Mouse (Mus musculus): ENCODE data around the gene Frat2. TPM values are rescaled to one million over a fixed set of nuclear protein-coding genes. Genes with fewer than 3 reads are reported as not detected.

The Frat2 gene
- polyA plus RNA-seq, 1 experiment = 14.6 TPM

GRCm38 (mm10) chr19:41842196-41842595, 5.7 kb downstream of the Frat2 start:
- DNase-seq (ENCODE audit: low read depth) = no peak
- TF ChIP-seq POLR2A (IDR thresholded peaks at IDR 0.05; ENCODE audit: borderline replicate concordance, extremely low read depth, insufficient read depth, insufficient read length, poor library complexity, severe bottlenecking) (no peak), CTCF (IDR thresholded peaks at IDR 0.05; ENCODE audit: borderline replicate concordance, extremely low read depth, insufficient read depth, insufficient read length) (no peak)

DNA sequence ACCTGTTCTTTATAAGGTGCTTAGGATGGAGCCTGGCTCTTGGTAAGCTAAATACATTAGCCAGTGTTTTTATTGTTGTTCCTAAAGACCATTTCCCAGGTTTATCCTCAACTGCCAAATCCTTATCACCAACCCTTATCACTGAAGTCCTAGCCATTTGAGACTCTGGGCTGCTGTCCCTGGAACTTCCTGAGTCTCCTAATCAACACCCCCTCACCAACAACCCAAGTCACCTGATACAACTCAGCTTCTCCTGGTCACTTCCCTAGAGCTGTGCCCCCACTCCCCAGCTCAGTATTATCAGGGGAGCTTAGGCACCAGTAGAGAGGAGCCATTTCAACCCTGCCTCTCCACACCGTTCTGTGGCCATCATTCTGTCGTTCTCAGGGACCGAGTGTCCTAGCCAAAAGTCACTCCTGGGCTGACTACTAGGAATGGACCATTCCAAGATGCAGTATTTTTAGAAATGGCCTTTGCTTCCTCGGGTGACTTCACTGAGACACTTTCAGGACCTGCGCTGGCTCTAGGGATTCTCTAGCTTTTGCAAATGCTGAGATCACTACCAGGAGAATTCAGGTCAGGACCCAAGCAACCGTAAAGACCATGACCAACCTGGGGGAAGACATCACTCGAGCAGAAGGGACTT, 6.7 kb downstream of the Frat2 start:
- TF ChIP-seq CTCF (IDR thresholded peaks at IDR 0.05; ENCODE audit: borderline replicate concordance, extremely low read depth, insufficient read depth, insufficient read length) = no peak
- no peak for TF ChIP-seq POLR2A (IDR thresholded peaks at IDR 0.05; ENCODE audit: borderline replicate concordance, extremely low read depth, insufficient read depth, insufficient read length, poor library complexity, severe bottlenecking)
- no peak for DNase-seq (ENCODE audit: low read depth)

GRCm38 (mm10) chr19:41839685-41840084, 8.2 kb downstream of the Frat2 start:
- TF ChIP-seq POLR2A (IDR thresholded peaks at IDR 0.05; ENCODE audit: borderline replicate concordance, extremely low read depth, insufficient read depth, insufficient read length, poor library complexity, severe bottlenecking) (no peak), CTCF (IDR thresholded peaks at IDR 0.05; ENCODE audit: borderline replicate concordance, extremely low read depth, insufficient read depth, insufficient read length) (no peak)
- no peak for DNase-seq (ENCODE audit: low read depth)

DNA sequence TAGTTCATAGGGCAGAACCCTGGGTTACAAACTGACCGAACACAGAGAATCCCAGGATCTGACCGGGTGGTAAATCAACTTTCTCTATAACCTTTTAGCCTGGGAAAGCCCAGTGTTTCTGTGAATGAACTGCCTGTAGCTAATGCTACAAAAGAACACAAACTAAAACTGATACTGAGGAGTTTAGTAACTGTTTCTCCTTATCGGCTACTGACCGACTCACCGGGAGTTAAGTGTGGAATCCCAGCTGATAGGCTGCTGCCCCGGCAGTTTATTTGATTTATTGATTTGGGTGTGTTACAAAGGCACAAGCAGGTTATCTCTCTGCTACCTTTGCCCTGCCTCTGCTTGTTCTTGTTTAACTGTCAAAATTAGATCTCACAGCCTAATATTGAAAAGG, 9.1 kb downstream of the Frat2 start:
- no peak for TF ChIP-seq CTCF (IDR thresholded peaks at IDR 0.05; ENCODE audit: borderline replicate concordance, extremely low read depth, insufficient read depth, insufficient read length)
- TF ChIP-seq POLR2A (IDR thresholded peaks at IDR 0.05; ENCODE audit: borderline replicate concordance, extremely low read depth, insufficient read depth, insufficient read length, poor library complexity, severe bottlenecking) = no peak
- DNase-seq (ENCODE audit: low read depth) = no peak

DNA sequence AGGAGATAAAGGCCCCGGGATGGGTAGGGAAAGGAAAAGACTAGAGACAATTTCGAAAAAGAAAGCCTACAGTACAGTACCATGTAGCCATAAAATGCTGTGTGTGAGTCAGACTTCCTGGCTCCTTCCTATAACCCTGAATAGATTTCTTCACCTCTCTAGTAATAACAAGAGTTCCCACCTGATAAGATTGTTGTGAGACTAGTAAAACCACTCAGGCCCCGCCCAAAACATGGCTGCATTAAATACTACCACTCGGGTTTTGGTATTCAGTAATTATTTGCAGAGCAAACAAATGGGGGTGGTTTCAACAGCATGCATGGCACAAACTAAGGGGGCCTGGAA, 10.0 kb downstream of the Frat2 start:
- no peak for DNase-seq (ENCODE audit: low read depth)

DNA sequence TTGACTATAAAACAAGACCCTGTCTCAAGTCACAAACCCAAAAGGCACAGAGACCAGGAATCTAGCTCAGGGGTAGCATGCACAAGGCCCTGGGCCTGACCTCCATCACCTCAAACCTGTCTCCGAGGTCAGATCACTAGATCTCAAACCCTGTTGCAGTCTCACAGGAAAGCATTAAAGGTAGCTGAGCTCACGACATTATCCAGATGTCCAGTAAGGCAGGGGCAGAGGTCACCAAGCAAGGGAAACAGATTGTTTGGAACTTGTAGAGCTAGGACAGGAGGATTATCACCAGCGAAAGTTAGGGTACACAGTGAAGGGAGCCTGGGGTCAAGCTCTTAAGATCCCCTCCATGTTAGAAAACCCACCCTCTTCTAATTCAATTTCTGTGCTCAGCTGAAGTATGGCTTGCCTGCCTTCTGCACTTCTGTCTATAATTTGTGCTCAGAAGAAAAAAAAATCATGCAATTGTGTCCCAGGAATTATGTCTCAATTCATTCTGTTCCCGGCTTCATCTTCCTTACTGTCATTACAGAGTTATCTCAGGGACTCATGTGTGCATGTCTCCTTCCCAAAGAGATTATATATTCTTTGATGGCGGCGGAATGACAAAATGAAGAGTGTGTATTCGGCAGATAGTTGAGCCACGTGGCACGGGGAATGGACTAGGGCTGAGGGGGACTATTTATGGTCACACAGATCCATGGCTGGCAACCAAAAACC, 10.6 kb downstream of the Frat2 start:
- TF ChIP-seq CTCF (IDR thresholded peaks at IDR 0.05; ENCODE audit: borderline replicate concordance, extremely low read depth, insufficient read depth, insufficient read length) (no peak), POLR2A (IDR thresholded peaks at IDR 0.05; ENCODE audit: borderline replicate concordance, extremely low read depth, insufficient read depth, insufficient read length, poor library complexity, severe bottlenecking) (no peak)
- DNase-seq (ENCODE audit: low read depth) = no peak

More for the DNA sequence above, 10.0 kb downstream of the Frat2 start:
- TF ChIP-seq POLR2A (IDR thresholded peaks at IDR 0.05; ENCODE audit: borderline replicate concordance, extremely low read depth, insufficient read depth, insufficient read length, poor library complexity, severe bottlenecking) = no peak
- TF ChIP-seq CTCF (IDR thresholded peaks at IDR 0.05; ENCODE audit: borderline replicate concordance, extremely low read depth, insufficient read depth, insufficient read length) = no peak

DNA sequence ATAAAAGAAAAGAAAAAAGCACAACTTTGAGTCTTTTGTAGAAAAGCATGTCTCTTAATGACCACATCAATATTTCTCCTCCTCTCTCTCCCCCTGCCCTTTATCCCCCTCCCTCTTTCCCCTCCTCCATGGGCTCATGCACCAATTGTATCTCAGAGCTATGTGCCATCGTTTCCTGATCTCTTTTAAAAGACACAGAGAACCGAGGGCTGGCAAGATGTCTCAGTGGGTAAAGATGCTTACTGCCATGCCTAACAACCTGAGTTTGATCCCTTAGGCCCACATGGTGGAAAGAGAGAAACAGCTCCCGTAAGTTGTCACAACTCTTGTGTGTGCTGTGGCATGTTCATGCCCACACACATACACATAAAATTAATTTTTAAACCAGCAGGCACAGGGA, 11.2 kb downstream of the Frat2 start:
- TF ChIP-seq POLR2A (IDR thresholded peaks at IDR 0.05; ENCODE audit: borderline replicate concordance, extremely low read depth, insufficient read depth, insufficient read length, poor library complexity, severe bottlenecking) (no peak), CTCF (IDR thresholded peaks at IDR 0.05; ENCODE audit: borderline replicate concordance, extremely low read depth, insufficient read depth, insufficient read length) (no peak)
- DNase-seq (ENCODE audit: low read depth) = no peak

DNA sequence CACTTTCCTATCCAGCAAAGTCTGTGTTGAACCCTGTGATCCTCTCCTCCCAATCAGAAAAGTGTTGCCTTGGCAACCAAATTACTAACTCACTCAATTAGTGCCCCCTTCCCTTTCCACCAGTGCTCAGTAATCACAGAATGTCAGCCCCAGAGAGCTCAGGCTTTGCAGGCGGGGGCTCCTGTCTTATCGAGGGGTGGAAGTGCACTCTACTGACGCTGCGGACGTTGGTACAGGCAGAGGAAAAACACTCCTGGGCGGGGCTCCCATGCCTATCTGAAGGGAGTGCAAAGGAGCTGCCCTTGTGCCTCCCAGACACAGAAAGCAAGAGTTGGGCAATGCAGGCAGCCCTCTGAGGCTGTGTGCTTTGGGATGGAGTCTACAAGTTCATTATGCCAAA, 12.1 kb downstream of the Frat2 start:
- DNase-seq (ENCODE audit: low read depth) = peak; percentile 91
- no peak for TF ChIP-seq POLR2A (IDR thresholded peaks at IDR 0.05; ENCODE audit: borderline replicate concordance, extremely low read depth, insufficient read depth, insufficient read length, poor library complexity, severe bottlenecking)
- no peak for TF ChIP-seq CTCF (IDR thresholded peaks at IDR 0.05; ENCODE audit: borderline replicate concordance, extremely low read depth, insufficient read depth, insufficient read length)

DNA sequence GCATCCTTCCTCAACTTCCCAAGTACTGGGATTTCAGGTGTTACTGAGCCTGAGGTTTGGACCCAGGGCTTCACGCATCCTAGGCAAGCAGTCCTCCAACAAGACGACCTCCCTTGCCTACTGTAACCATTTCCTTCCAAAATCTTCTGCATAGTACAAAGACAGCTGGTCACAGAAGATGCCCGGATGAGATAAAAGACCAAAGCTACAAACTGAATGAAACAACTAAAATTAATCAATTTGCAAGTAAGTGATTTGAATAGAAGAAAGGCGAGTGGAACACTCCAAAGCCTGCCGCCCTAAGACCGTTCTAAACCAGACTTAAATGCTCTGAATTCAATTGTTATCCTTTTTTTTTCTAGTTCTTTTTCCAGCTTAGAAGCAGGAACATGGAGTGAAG, 12.5 kb downstream of the Frat2 start:
- no peak for DNase-seq (ENCODE audit: low read depth)
- TF ChIP-seq CTCF (IDR thresholded peaks at IDR 0.05; ENCODE audit: borderline replicate concordance, extremely low read depth, insufficient read depth, insufficient read length) = no peak
- TF ChIP-seq POLR2A (IDR thresholded peaks at IDR 0.05; ENCODE audit: borderline replicate concordance, extremely low read depth, insufficient read depth, insufficient read length, poor library complexity, severe bottlenecking) = no peak

GRCm38 (mm10) chr19:41832501-41833201, 15.3 kb downstream of the Frat2 start:
- TF ChIP-seq POLR2A (IDR thresholded peaks at IDR 0.05; ENCODE audit: borderline replicate concordance, extremely low read depth, insufficient read depth, insufficient read length, poor library complexity, severe bottlenecking) (no peak), CTCF (IDR thresholded peaks at IDR 0.05; ENCODE audit: borderline replicate concordance, extremely low read depth, insufficient read depth, insufficient read length) (no peak)
- peak; percentile 78 for DNase-seq (ENCODE audit: low read depth)

GRCm38 (mm10) chr19:41831718-41832391, 16.1 kb downstream of the Frat2 start:
- DNase-seq (ENCODE audit: low read depth) = peak; percentile 33
- TF ChIP-seq POLR2A (IDR thresholded peaks at IDR 0.05; ENCODE audit: borderline replicate concordance, extremely low read depth, insufficient read depth, insufficient read length, poor library complexity, severe bottlenecking) = no peak
- TF ChIP-seq CTCF (IDR thresholded peaks at IDR 0.05; ENCODE audit: borderline replicate concordance, extremely low read depth, insufficient read depth, insufficient read length) = no peak
